Mouse (Mus musculus) adrenal gland, adult 10 weeks (tissue): Measurements from ENCODE around the gene Gm12253. TPM values are rescaled to one million over a fixed set of nuclear protein-coding genes. Genes with fewer than 3 reads are reported as not detected.

Experiments
- polyA plus RNA-seq: library from polyadenylated mRNA; stranded (reverse); fragments of 350-450 nt; fragmentation: Illumina TruSeq; extraction: RNeasy Lipid Tissue Mini Kit (QIAGEN cat#74804); gene quantifications from one replicate; pipeline ENCODE4 v1.2.3, GENCODE M21; 2014; ENCODE audit warnings: low read depth, low replicate concordance

The Gm12253 gene
- not detected for polyA plus RNA-seq

DNA sequence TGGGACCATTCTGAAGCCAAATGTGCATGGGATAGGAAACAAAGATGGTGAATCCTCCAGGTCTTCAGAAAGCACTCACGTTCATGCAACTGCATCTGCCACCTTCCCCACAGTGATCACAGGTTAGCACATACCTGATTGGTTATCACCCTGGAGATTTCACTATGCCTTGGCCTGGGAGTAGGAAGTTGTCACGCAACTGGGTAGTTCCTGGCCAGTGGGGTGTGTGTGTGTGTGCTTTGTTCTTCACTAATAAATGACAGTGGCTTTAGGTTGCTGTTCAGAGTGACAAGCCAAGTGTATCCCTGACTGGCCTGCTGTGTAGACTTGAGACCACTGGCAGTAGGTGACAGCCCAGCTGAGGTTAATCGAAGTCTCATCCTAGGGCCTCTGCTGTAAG, at the start of gene Gm12253:
Gene Gm12253, plus strand, starts transcription at position 301 of the 400 bp plus-strand sequence.

DNA sequence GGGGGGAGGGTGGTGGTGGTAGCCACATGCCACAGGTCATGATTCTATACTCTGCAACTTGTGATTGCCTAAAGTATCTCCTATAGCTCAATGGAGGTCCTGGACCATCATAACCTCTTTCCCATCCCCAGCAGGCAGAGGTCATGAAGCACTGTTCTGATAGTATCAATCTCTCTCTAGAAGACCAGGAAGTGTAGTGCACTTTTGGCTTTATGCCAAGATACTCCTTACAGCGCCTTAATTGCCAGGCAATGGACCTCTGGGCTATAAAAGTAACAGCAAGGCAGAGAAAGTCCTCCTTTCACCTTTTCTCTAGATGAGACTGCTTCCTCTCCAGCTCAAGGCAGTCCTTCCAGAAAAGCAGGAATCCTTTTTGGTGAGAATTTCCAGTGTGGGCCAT, 11.5 kb upstream of the Gm12253 start, which contains the start of gene 1810065E05Rik:
Gene 1810065E05Rik, plus strand, starts transcription at position 297 of the 400 bp plus-strand sequence.

DNA sequence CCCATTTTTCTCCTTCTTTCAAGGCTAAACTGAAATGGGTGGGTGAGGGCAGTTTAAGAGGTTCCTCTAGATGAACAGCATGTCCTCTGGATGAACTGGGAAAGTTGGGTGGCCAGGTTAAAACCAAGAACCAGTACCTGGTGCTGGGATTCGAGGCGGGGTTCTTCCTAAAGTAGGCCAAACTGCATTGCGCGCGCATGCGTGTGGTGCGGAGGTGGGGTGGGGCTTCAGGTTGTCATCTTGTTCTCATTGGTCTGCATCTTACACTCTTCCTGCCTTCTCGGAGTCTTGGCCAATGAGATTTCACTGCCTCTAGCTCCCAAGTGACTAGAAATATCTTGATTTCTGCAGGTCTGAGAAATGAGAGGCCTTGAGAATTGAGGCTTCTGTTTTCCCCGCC, 20.4 kb downstream of the Gm12253 start, which contains the start of gene Lypd9:
Gene Lypd9, minus strand, starts transcription at position 165 of the 400 bp plus-strand sequence.

DNA sequence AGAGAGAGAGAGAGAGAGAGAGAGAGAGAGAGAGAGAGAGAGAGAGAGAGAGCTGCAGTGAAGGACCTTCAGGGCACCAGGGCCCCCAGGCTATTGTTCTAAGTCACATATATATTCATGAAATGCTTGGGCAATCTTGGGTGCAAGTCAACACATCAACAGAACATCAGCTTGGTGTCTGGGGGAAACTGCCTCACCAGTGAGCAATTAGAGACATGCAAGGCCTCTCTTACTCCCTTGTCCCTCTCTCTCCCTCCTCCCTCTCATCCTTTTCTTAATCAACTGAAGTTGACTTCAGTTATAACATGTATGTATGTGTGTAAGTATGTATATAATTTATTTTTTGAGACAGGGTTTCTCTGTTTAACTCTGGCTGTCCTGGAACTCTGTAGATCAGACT, 29.8 kb downstream of the Gm12253 start, which contains the start of gene Olfr30:
Gene Olfr30, minus strand, starts transcription at position 101 of the 400 bp plus-strand sequence.

Other genes starting within 250 kb of the Gm12253 start
- 30.2 TPM for gene Igtp, start 233.0 kb upstream of the Gm12253 start, polyA plus RNA-seq
- gene Irgm2, start 232.9 kb upstream of the Gm12253 start, polyA plus RNA-seq = 44.4 TPM
- gene 4930438A08Rik, start 157.8 kb upstream of the Gm12253 start, polyA plus RNA-seq = not detected
- gene Zfp692, start 125.5 kb upstream of the Gm12253 start, polyA plus RNA-seq = 0.82 TPM
- gene Zfp672, start 102.2 kb upstream of the Gm12253 start, polyA plus RNA-seq = 70.4 TPM
- gene Sh3bp5l, start 101.8 kb upstream of the Gm12253 start, polyA plus RNA-seq = 0.87 TPM
- gene Lypd8, start 53.5 kb upstream of the Gm12253 start, polyA plus RNA-seq = not detected
- not detected for gene 1810065E05Rik, start 11.4 kb upstream of the Gm12253 start, polyA plus RNA-seq
- gene Lypd9, start 20.4 kb downstream of the Gm12253 start, polyA plus RNA-seq = not detected
- gene Olfr30, start 29.7 kb downstream of the Gm12253 start, polyA plus RNA-seq = not detected
- gene Olfr332, start 60.0 kb downstream of the Gm12253 start, polyA plus RNA-seq = not detected
- not detected for gene Olfr331, start 70.0 kb downstream of the Gm12253 start, polyA plus RNA-seq
- 1.5 TPM for gene Olfr330, start 102.3 kb downstream of the Gm12253 start, polyA plus RNA-seq
- gene Olfr329-ps, start 113.9 kb downstream of the Gm12253 start, polyA plus RNA-seq = 3.0 TPM
- not detected for gene Olfr328, start 123.1 kb downstream of the Gm12253 start, polyA plus RNA-seq
- gene Olfr224, start 138.0 kb downstream of the Gm12253 start, polyA plus RNA-seq = not detected
- not detected for gene Olfr325, start 145.2 kb downstream of the Gm12253 start, polyA plus RNA-seq
- gene Olfr324, start 162.6 kb downstream of the Gm12253 start, polyA plus RNA-seq = not detected
- gene 2210407C18Rik, start 183.5 kb downstream of the Gm12253 start, polyA plus RNA-seq = not detected
- gene Olfr323, start 197.9 kb downstream of the Gm12253 start, polyA plus RNA-seq = not detected
- not detected for gene Trim58, start 207.9 kb downstream of the Gm12253 start, polyA plus RNA-seq
- gene Olfr322, start 226.2 kb downstream of the Gm12253 start, polyA plus RNA-seq = not detected
- not detected for gene Olfr320, start 248.5 kb downstream of the Gm12253 start, polyA plus RNA-seq